Mouse (Mus musculus) left cerebral cortex, adult 18-20 months (tissue): ENCODE data around the gene Tbc1d9b. TPM values are rescaled to one million over a fixed set of nuclear protein-coding genes. Genes with fewer than 3 reads are reported as not detected.

Source experiments
- DNase-seq, 2 experiments: peaks; one replicate each; pipeline ENCODE4 v3.0.0; 2021 to 2022; ENCODE audit warnings: low spot score in 2 of 2, mixed read lengths in 1 of 2
- total RNA-seq, 2 experiments: library from RNA; stranded (reverse); gene quantifications; 2 replicates each; pipeline ENCODE4 v1.2.3; 2021

Gene Tbc1d9b
- total RNA-seq, 2 experiments from 2014 or later = 131 TPM

DNA sequence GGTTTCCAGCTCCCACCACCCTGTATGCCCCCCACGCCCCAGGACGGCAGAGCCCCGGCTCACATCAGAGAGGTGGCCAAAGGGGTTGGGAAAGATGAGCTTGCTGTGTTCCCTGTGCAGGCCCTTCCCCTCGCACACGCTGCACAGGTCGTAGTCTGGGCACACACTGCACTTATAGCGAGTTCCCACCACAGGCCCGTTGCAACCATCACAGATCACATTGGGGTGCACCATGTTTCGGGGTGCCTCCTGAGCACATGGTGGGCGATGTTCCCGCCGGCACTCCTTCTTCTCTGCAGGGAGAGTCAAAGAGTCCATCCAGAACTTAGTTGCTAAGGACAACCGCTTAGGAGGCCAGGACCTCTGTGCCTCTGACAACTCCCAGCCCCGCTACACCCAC, 76.1 kb downstream of the Tbc1d9b start:
- DNase-seq = no peak

DNA sequence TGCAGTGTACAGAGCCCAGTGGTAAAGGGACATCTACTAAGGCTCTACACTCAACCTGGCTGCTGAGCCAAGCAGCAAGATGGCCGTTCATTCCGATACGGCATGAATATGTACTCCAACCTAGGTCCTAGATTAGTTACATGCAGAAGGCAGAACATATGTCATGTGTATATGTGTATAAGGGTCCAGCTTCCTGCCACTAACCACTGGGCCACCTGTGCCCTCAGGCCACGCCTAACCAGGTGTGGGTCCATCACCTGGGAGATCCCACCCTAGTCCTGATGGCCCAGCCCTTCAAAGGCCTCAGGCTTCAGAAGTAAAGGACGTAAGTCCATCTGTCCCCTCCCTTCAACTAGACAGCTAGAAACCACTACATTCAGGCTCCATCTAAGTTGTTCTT, 76.8 kb downstream of the Tbc1d9b start:
- DNase-seq = no peak

DNA sequence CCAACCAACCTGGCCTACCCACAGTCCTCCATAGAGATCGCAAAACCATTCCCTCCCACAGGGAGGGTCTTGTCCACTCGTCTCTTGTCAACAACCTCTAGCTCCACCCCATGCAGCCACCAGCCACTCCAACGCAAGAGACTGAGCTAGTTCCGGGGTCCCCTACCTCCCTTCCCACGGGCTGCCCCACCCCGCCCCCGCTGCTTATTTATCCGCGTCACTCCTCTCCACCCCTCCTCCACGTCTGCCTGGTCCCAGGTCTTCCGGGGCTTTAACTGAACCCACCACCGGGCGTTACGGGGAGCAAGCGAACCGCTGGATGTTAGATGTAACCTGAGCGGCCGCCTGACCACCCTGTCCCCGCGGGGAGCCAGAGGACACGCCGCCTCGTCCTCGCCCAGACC, 78.9 kb downstream of the Tbc1d9b start:
- DNase-seq = peak; percentile 73 to 84

DNA sequence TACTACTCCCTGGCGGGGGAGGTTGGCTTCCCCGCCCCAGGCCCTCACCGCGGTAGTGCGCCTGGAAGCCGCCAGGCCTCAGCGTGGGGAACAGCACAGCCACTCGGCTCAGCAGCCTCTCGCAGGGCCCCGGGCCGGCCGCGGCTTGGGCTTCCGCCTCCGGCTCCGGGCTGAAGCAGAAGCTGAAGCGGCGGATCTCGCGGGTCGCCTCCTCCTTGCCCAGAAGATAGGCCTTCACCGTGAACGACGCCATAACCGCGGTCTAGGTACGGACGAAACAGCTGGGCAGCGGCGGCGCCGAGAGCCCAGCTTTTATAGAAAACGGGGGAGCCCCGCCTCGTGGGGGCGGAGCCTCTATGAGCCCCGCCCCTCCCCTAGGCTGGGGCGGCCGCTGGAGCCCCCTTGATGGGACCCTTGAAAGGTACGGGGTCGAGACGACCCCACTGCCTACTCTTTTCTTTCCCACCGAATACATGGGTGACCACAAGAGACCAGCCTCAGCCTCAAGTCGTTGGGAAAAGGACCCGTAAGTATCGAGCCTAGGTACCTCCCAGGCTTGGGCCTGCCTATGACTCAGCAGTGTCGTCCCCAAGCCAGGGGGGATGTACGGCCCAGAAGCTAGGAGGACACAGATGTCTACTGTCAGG, 79.4 kb downstream of the Tbc1d9b start, which contains the start of the genes Sqstm1 and Mgat4b:
Gene Sqstm1, minus strand, starts transcription at position 323 of the 647 bp plus-strand sequence.
Gene Mgat4b, plus strand, starts transcription at position 386 of the 647 bp plus-strand sequence.
- peak; percentile 75 to 80 for DNase-seq

DNA sequence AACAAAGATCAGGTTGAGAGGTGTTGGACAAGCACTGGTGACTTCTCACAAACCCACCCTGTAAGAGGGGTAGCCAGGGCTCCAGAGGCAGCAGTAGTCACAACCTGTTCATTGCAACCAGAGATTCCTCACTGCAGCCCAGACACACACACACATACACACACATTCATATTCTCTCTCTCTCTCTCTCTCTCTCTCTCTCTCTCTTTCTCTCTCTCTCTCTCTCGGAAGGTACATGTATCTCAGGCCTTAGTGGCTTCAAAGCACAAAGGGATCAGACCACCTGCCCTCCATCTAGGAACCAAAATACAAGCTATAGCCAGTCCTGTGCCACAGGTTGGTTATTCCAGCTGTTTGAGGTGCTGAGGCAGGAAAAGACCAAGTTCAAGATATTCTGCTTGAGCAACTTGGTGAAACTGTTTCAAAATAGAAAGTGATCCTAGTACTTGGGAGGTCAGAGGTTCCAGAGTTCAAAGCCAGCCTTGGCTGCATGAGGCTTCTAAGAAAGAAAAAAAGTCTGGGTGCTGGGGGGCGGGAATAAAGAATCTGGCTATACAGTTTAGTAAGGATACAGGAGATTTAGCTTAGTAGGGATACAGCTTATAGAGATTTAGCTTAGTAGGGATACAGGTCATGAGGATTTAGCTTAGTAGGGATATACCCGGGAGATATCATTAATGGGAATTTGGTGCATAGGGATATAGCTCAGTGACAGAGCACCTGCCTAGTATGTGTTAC, 80.3 kb downstream of the Tbc1d9b start:
- DNase-seq = no peak

DNA sequence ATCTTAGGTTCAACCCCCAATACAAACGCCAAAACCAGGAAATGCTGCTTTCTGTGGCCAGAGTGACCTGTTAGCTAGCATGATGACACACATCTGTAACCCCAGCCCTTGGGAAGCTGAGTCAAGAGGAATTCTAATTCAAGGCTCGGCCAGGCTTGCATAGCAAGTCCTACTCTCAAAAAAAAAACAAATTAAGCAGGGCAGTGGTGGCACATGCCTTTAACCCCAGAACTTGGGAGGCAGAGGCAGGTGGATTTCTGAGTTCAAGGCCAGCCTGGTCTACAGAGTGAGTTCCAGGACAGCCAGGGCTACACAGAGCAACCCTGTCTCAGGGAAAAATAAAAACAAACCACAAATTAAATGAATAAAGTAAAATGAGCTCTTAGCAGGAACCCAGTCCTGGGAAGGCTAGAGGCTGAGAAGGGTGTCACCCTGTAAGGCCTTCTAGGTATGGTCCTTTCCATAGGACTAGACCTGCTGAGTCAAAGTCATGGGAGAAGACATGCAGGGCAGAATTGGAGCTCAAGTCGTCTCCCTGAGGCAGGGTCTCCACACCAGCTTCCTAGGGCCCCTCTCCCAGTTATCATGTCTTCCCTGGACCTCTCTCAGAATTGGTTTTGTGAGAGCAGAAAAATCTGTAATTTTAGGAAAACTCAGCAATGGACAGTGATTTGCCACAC, 81.0 kb downstream of the Tbc1d9b start:
- no peak for DNase-seq

DNA sequence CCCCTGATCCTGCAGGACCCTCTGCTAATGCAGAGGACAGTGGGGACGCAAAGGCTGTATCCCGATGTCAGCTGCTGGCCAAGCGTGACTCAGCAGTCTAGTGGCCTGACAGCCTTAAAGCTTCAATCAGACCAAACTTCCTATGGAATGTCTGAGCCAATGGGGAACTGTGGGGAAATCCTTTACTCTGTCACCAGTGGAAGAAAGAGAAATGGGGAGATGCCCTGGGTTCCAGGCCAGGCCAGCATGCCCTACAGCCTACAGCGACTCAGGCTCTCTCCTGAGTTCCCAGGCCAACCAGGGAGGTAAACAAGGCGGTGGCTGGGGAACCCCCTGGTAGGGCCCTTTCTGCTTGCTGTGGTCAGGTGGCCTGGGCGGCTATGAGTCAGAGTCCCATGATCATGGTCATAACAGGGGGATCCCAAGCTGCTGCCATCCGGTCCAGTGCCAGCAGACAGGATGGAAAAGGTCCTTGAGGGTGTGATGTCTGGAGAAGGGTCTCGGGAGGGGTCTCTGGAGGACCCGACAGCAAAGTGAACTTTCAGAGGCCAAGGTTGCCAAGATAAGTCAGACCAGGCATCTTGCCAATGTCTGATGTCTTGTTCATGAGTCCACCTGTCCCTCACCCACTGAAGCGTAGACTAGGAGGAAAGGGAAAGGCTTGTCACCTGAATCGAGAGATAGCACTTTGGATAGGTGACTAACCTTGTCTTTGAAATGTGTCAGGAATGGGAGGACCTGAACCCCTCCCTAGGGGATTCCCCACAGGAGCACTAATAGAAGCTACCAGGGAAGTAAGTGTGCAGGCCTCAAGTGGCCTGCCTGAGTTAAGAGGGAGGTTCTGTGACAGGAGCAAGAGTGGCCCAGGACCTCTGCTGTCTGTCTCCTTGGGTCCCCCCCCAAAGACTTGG, 81.9 kb downstream of the Tbc1d9b start:
- peak; percentile 40 to 53 for DNase-seq

DNA sequence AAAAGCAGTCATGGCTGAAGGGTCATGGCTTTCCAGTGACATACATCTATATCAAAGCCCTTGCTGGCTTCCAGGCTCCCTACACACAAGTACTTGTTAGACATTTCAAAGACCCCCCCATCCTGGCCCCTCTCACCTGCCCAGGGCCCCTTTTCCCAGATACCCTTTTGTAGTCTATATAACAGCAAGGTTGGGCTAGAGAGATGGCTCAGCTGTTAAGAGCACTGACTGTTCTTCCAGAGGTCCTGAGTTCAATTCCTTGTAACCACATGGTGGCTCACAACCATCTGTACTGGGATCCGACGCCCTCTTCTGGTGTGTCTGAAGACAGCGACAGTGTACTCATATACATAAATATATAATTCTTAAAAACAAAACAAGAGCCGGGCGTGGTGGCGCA, 83.4 kb downstream of the Tbc1d9b start:
- no peak for DNase-seq

DNA sequence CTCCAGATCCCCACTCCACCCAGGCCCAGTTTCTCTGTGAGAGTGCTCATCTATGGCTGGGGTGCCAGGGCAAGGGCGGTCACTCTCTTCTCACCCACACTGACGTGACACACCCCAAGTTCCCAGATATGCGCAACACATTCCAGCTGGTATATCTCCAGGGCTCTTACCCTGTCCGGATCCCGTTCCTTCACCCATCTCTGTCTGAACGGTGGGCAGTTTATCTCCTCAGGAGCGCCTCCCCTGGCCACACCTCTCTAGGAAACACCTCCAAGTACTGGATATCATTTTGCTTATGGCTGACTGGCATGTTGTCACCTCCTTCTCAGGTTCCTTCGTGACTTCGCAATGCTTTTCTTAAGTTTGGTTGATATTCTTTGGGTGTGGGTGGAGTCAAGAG, 84.4 kb downstream of the Tbc1d9b start:
- DNase-seq = no peak

DNA sequence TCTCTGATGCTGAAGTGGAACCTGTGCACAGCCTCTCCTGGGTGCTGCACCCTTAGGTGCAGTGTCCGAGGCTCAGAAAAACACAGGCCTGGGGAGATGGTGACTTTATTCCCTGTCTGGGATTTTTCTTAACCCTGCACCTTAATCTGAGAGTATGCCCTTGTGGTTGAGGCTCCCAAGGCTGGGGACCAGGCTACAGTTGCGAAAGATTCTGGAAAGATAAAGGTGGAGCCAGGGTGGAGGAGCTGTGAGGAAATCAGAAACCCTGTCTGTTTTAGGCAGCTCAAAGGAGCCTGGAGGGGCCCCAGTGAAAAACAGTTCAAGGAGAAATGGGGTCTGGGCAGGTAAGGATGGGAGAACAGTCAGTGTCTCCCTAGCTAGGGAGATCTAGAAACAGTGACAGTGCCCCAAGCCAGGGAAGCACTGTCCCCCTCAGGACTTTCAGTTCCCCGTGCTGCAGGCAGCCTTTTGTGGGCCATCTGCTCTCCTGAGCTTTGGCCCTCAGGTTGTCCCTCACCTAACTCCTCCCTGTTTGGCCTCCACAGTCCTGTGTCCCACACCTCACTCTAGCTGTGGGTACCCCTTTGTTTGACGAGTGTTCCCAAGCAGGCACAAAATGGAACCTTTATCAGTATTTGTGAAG, 85.6 kb downstream of the Tbc1d9b start:
- no peak for DNase-seq

DNA sequence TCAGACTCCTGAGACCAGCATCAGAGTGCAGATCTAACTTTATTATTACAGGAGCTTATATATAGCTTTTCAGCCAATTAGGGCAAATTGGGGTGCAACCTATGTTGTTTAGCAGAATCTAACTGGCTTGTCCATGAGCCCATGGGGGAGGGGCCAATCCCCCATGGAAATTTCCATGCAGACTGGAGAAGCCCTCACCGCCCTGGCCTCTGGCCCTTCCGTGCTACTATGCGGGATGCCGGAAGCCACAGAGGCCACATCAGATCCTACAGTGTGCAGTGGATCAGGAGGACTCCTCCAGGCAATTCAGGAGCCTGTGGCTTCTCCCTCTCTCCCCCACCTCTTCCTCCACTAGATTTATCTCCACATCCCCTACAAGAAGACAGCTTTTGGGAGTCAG, 86.6 kb downstream of the Tbc1d9b start:
- no peak for DNase-seq

DNA sequence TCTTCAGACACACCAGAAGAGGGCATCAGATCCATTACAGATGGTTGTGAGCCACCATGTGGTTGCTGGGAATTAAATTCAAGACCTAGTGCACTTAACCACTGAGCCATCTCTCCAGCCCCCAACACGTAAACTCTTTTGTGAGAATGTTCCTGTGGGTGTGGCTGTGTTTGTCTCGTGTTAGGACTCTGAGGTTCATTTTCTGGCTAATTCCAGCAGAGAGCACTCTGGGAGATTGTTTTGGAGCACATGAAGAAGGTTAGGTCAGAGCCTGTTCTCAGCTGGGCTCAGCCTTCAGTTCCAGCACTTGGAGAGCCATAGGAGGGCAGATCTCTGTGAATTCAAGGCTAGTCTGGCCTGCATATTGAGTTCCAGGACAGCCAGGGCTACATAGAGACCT, 88.6 kb downstream of the Tbc1d9b start:
- no peak for DNase-seq

Other genes with a start within 250 kb of the Tbc1d9b start
- gene Rasgef1c, start 229.6 kb upstream of the Tbc1d9b start, total RNA-seq = 10 to 100 TPM; 33.1 to 40.5 TPM
- gene Rnf130, start 106.0 kb upstream of the Tbc1d9b start, total RNA-seq = 10 to 100 TPM; 88.8 to 95.0 TPM
- 10 to 100 TPM; 11.5 to 13.9 TPM for gene Mrnip, start 43.0 kb downstream of the Tbc1d9b start, total RNA-seq
- 100 to 1,000 TPM; 492 to 540 TPM for gene Sqstm1, start 79.4 kb downstream of the Tbc1d9b start, total RNA-seq
- gene Mgat4b, start 79.5 kb downstream of the Tbc1d9b start, total RNA-seq = 10 to 100 TPM; 65.8 to 72.0 TPM
- 1 to 10 TPM; 6.1 to 7.0 TPM for gene Ltc4s, start 107.2 kb downstream of the Tbc1d9b start, total RNA-seq
- 10 to 100 TPM; 10.3 to 10.7 TPM for gene Maml1, start 160.9 kb downstream of the Tbc1d9b start, total RNA-seq
- 100 to 1,000 TPM; 398 to 431 TPM for gene Canx, start 194.3 kb downstream of the Tbc1d9b start, total RNA-seq
- under 1 TPM in 1 of 2 experiments, not detected in 1; 0.93 TPM for gene Cby3, start 223.1 kb downstream of the Tbc1d9b start, total RNA-seq
- 100 to 1,000 TPM; 257 to 271 TPM for gene Hnrnph1, start 245.6 kb downstream of the Tbc1d9b start, total RNA-seq